Mouse (Mus musculus): ENCODE measurements around the gene Pom121. TPM values are rescaled to one million over a fixed set of nuclear protein-coding genes. Genes with fewer than 3 reads are reported as not detected.
"Not testable (repeated sequence)": the region's sequence is repeated elsewhere in the genome, so short reads cannot be mapped to it uniquely, and the experiment has no call there.

The Pom121 gene
- polyA plus RNA-seq, 1 experiment from 2014 or later, result 19.1 TPM

DNA sequence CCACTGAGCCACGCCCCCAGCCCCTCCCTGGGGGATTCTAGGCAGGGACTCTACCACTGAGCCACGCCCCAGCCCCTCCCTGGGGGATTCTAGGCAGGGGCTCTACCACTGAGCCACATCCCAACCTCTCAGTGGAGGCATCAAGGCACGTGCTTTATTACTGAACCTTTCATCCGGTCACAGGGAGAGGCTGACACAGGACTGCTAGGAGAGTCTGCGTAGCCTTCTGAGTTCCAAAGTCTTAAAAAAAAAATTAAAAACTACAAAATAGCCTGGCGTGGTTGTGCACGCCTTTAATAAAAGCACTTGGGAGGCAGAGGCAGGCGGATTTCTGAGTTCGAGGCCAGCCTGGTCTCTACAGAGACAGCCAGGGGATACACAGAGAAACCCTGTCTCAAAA is 25.1 kb downstream of the Pom121 start:
- Histone ChIP-seq H3K4me3 (replicated peaks) (peak overlapping the region; percentile 92), H3K9ac (replicated peaks) (peak overlapping the region; percentile 90), H3K27me3 (peaks cover 11% of the 10 kb centered on the region; the same call in 1 of the 2 replicates), H3K4me1 (replicated peaks) (peaks cover 12% of the 10 kb centered on the region), H3K4me2 (peak overlapping the region; percentile 86), H3K36me3 (peaks cover 29% of the 10 kb centered on the region)
- not testable (repeated sequence) for H3K9me3 ChIP-seq; H3K27ac ChIP-seq; ATAC-seq (ENCODE audit: insufficient number of reproducible peaks, insufficient read depth, low FRiP score, low TSS enrichment, low read depth)
- 56% methylated on average over 9 of the region's 9 CpGs for WGBS

GRCm38 (mm10) chr5:135368312-135368711 is 26.0 kb downstream of the Pom121 start:
- ATAC-seq (ENCODE audit: insufficient number of reproducible peaks, insufficient read depth, low FRiP score, low TSS enrichment, low read depth), result no peak
- WGBS, result 76% methylated on average over 6 of the region's 6 CpGs
- H3K27me3 ChIP-seq, result peaks cover 15% of the 10 kb centered on the region

GRCm38 (mm10) chr5:135367841-135368240 is 26.5 kb downstream of the Pom121 start:
- Histone ChIP-seq H3K4me3 (replicated peaks) (no peak overlapping the region), H3K27ac (no peak overlapping the region), H3K9me3 (no peaks in the 10 kb centered on the region), H3K36me3 (peaks cover 16% of the 10 kb centered on the region), H3K9ac (replicated peaks) (no peak overlapping the region), H3K4me1 (replicated peaks) (peaks cover 12% of the 10 kb centered on the region), H3K4me2 (no peak overlapping the region), H3K27me3 (peaks cover 15% of the 10 kb centered on the region)
- 58% methylated on average over 6 of the region's 6 CpGs for WGBS
- no peak for ATAC-seq (ENCODE audit: insufficient number of reproducible peaks, insufficient read depth, low FRiP score, low TSS enrichment, low read depth)

More at GRCm38 (mm10) chr5:135368312-135368711, 26.0 kb downstream of the Pom121 start:
- H3K4me1 ChIP-seq (replicated peaks), result peaks cover 12% of the 10 kb centered on the region
- no peak overlapping the region for H3K9ac ChIP-seq (replicated peaks)
- no peak overlapping the region for H3K4me2 ChIP-seq
- peaks cover 21% of the 10 kb centered on the region for H3K36me3 ChIP-seq
- no peaks in the 10 kb centered on the region for H3K9me3 ChIP-seq
- no peak overlapping the region for H3K4me3 ChIP-seq (replicated peaks)
- no peak overlapping the region for H3K27ac ChIP-seq

DNA sequence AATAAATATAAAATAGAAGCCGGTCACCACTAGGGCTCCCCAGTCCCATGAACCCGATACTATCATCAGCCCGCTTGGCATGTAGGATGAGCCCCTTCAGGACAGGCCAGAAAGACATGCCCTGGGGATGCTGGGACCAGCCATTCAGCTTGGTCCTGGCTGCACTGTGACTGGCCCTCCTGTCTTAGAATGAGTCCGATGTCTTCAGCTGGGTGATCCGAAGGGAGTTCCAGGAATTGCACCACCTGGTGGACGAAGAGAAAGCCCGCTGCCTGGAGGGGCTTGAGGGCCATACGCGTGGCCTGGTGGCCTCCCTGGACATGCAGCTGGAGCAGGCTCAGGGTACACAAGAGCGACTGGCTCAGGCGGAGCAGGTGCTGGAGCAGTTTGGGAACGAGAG is 30.8 kb downstream of the Pom121 start:
- H3K9me3 ChIP-seq, result no peaks in the 10 kb centered on the region; the same call in 1 of the 2 replicates
- no peaks in the 10 kb centered on the region for H3K36me3 ChIP-seq
- H3K9ac ChIP-seq (replicated peaks), result no peak overlapping the region
- WGBS, result 25% methylated on average over 12 of the region's 12 CpGs
- H3K4me1 ChIP-seq (replicated peaks), result no peaks in the 10 kb centered on the region
- peaks cover 15% of the 10 kb centered on the region for H3K27me3 ChIP-seq
- no peak overlapping the region for H3K4me3 ChIP-seq (replicated peaks)
- ATAC-seq (ENCODE audit: insufficient number of reproducible peaks, insufficient read depth, low FRiP score, low TSS enrichment, low read depth), result no peak
- H3K4me2 ChIP-seq, result no peak overlapping the region
- no peak overlapping the region for H3K27ac ChIP-seq

GRCm38 (mm10) chr5:135362572-135362971 is 31.8 kb downstream of the Pom121 start:
- 85% methylated on average over 3 of the region's 3 CpGs for WGBS
- Histone ChIP-seq H3K27me3 (peaks cover 15% of the 10 kb centered on the region), H3K9me3 (no peaks in the 10 kb centered on the region; the same call in 1 of the 2 replicates), H3K4me3 (replicated peaks) (no peak overlapping the region), H3K27ac (no peak overlapping the region), H3K4me2 (no peak overlapping the region), H3K9ac (replicated peaks) (no peak overlapping the region), H3K36me3 (no peaks in the 10 kb centered on the region), H3K4me1 (replicated peaks) (no peaks in the 10 kb centered on the region)
- ATAC-seq (ENCODE audit: insufficient number of reproducible peaks, insufficient read depth, low FRiP score, low TSS enrichment, low read depth), result no peak

DNA sequence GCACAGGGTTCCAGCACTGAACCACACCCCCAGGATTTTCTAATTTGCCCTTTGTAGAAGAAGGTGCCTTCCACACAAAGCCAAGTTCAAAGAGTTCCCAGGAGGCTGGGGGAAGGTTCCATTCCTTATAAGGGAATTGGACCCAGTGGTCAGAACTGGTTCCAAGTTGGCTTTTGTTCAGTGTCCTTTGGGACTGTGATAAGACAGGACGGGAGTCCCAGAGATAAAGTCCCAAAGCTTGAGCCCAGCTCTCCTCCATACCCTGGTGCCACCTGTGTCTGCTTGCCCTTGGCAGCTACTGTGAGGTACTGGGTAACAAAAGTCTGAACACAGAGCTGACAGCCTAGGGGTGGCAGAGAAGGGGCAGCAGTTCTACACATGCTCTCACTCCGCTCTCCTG is 34.6 kb downstream of the Pom121 start:
- peaks cover 12% of the 10 kb centered on the region; the same call in 1 of the 2 replicates for H3K27me3 ChIP-seq
- no peaks in the 10 kb centered on the region for H3K36me3 ChIP-seq
- no peak overlapping the region for H3K9ac ChIP-seq (replicated peaks)
- no peak for ATAC-seq (ENCODE audit: insufficient number of reproducible peaks, insufficient read depth, low FRiP score, low TSS enrichment, low read depth)
- H3K4me1 ChIP-seq (replicated peaks), result no peaks in the 10 kb centered on the region
- H3K4me2 ChIP-seq, result no peak overlapping the region
- H3K9me3 ChIP-seq, result no peaks in the 10 kb centered on the region; the same call in 1 of the 2 replicates
- no peak overlapping the region for H3K4me3 ChIP-seq (replicated peaks)
- H3K27ac ChIP-seq, result no peak overlapping the region
- whole genome bisulfite sequencing, result 87% methylated on average over 2 of the region's 2 CpGs

GRCm38 (mm10) chr5:135357556-135357955 is 36.8 kb downstream of the Pom121 start:
- Histone ChIP-seq H3K27me3 (peaks cover 26% of the 10 kb centered on the region), H3K9ac (replicated peaks) (no peak overlapping the region), H3K27ac (no peak overlapping the region), H3K4me1 (replicated peaks) (no peaks in the 10 kb centered on the region), H3K4me3 (replicated peaks) (no peak overlapping the region), H3K4me2 (no peak overlapping the region), H3K9me3 (no peaks in the 10 kb centered on the region; the same call in 1 of the 2 replicates), H3K36me3 (no peaks in the 10 kb centered on the region)
- 89% methylated on average over 2 of the region's 2 CpGs for WGBS
- no peak for ATAC-seq (ENCODE audit: insufficient number of reproducible peaks, insufficient read depth, low FRiP score, low TSS enrichment, low read depth)

DNA sequence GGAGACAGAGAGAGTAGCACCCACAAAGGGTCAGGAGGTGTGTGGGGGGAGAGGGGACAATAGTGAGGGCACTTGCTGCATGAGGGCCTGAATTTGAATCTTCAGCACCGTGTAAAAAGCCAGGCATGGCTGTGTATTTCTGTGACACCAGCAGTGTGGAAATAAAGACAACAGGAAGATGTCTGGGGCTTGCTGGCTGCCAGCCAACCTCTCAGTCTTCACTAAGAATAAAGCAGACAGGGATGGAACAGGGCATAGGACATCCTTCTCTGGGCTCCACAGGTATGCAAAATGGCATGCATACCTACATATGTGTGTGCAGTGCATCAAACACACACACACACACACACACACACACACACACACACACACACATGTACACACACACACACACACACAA is 38.3 kb downstream of the Pom121 start:
- Histone ChIP-seq H3K9ac (replicated peaks) (no peak overlapping the region), H3K27ac (no peak overlapping the region), H3K36me3 (no peaks in the 10 kb centered on the region), H3K4me3 (replicated peaks) (no peak overlapping the region), H3K4me1 (replicated peaks) (no peaks in the 10 kb centered on the region), H3K4me2 (no peak overlapping the region), H3K9me3 (no peaks in the 10 kb centered on the region; the same call in 1 of the 2 replicates), H3K27me3 (peaks cover 37% of the 10 kb centered on the region)
- WGBS, result 53% methylated on average over 1 of the region's 1 CpGs
- no peak for ATAC-seq (ENCODE audit: insufficient number of reproducible peaks, insufficient read depth, low FRiP score, low TSS enrichment, low read depth)

DNA sequence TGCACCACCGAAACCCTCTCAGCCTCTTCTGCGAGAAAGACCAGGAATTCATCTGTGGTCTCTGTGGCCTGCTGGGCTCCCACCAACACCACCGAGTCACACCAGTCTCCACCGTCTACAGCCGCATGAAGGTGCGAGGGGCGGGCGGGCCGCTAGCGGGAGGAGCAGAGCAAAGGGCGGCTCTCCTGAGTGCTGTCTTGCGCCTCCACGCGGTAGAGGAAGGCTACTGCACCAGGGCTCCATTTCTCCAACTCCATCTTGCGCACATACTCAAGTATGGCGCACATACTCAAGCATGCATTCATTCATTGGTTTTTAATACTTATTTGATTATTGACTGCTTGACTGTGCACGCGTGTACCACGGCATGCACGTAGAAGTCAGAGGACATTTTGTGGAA is 40.8 kb downstream of the Pom121 start:
- no peak overlapping the region for H3K27ac ChIP-seq
- no peak overlapping the region for H3K4me3 ChIP-seq (replicated peaks)
- no peaks in the 10 kb centered on the region for H3K36me3 ChIP-seq
- H3K9ac ChIP-seq (replicated peaks), result no peak overlapping the region
- 14% methylated on average over 20 of the region's 20 CpGs for WGBS
- H3K4me1 ChIP-seq (replicated peaks), result no peaks in the 10 kb centered on the region
- ATAC-seq (ENCODE audit: insufficient number of reproducible peaks, insufficient read depth, low FRiP score, low TSS enrichment, low read depth), result no peak
- H3K4me2 ChIP-seq, result peak overlapping the region; percentile 28
- peaks cover 37% of the 10 kb centered on the region for H3K27me3 ChIP-seq
- H3K9me3 ChIP-seq, result peaks cover 16% of the 10 kb centered on the region; the same call in 1 of the 2 replicates

GRCm38 (mm10) chr5:135352995-135353394 is 41.4 kb downstream of the Pom121 start, which contains the start of gene Trim50:
Gene Trim50 (plus strand): TSS chr5:135353295.
- WGBS, result 52% methylated on average over 9 of the region's 9 CpGs
- no peak within 1 kb of the TSS for H3K4me3 ChIP-seq (replicated peaks)
- peaks cover 37% of the 10 kb centered on the region for H3K27me3 ChIP-seq
- no peak within 1 kb of the TSS for H3K27ac ChIP-seq
- H3K4me2 ChIP-seq, result peak within 1 kb of the TSS; percentile 28
- H3K4me1 ChIP-seq (replicated peaks), result no peaks in the 10 kb centered on the region
- no peaks in the 10 kb centered on the region for H3K36me3 ChIP-seq
- ATAC-seq (ENCODE audit: insufficient number of reproducible peaks, insufficient read depth, low FRiP score, low TSS enrichment, low read depth), result no peak
- H3K9ac ChIP-seq (replicated peaks), result no peak within 1 kb of the TSS
- H3K9me3 ChIP-seq, result peaks cover 16% of the 10 kb centered on the region; the same call in 1 of the 2 replicates

DNA sequence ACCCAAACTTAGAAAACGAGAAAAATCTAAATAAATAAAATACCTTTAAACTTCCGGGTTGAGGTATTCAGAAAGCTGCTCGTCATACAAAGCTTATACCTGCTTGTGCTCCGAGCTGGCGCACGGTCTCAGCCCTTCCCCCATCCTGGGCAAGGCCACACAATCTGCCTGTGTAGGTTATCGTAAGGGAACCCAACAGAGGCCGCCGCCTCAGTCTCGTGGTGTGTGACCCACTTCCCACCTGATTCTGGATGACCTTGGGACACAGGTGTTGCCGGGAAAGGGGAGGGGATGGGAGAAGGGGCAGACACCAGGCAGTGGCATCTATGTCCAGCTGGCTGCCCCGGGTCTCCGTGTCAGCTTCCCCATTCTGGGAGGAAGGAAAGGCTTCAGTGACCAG is 42.7 kb downstream of the Pom121 start:
- Histone ChIP-seq H3K9ac (replicated peaks) (no peak overlapping the region), H3K27me3 (peaks cover 35% of the 10 kb centered on the region), H3K4me3 (replicated peaks) (no peak overlapping the region), H3K9me3 (peaks cover 16% of the 10 kb centered on the region; the same call in 1 of the 2 replicates), H3K4me2 (no peak overlapping the region), H3K36me3 (no peaks in the 10 kb centered on the region), H3K4me1 (replicated peaks) (no peaks in the 10 kb centered on the region), H3K27ac (no peak overlapping the region)
- WGBS, result 84% methylated on average over 13 of the region's 13 CpGs
- no peak for ATAC-seq (ENCODE audit: insufficient number of reproducible peaks, insufficient read depth, low FRiP score, low TSS enrichment, low read depth)

DNA sequence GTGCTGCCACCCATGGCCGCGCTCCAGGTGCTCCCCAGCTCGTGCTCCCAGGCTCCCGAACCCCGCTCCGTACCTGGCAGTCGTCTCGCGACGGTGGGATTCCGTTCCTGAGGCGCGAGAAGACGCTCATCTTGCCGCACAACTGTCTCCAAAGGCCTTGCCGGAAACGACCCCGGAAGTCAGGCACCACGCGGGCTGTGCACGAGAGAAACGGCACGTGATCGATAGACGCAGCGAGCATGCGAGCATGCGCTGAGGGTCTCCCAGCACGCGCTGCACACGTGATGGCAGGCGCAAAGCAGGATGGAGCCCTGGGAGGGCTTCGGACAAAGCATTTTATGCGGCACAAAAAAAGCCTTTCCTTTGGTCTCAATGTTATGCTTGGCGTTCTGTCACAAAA is 44.5 kb downstream of the Pom121 start, which contains the start of gene Fkbp6:
TSS of gene Fkbp6 (minus strand) at position 183 of the 400 bp plus-strand sequence.
- WGBS, result 92% methylated on average over 35 of the region's 35 CpGs
- peaks cover 30% of the 10 kb centered on the region for H3K27me3 ChIP-seq
- H3K4me3 ChIP-seq (replicated peaks), result no peak within 1 kb of the TSS
- ATAC-seq (ENCODE audit: insufficient number of reproducible peaks, insufficient read depth, low FRiP score, low TSS enrichment, low read depth), result no peak
- H3K27ac ChIP-seq, result no peak within 1 kb of the TSS
- no peaks in the 10 kb centered on the region for H3K36me3 ChIP-seq
- H3K9ac ChIP-seq (replicated peaks), result no peak within 1 kb of the TSS
- H3K4me2 ChIP-seq, result no peak within 1 kb of the TSS
- peaks cover 16% of the 10 kb centered on the region; the same call in 1 of the 2 replicates for H3K9me3 ChIP-seq
- no peaks in the 10 kb centered on the region for H3K4me1 ChIP-seq (replicated peaks)
